Mouse (Mus musculus): ENCODE results near the gene Dlg2. TPM values are rescaled to one million over a fixed set of nuclear protein-coding genes. Genes with fewer than 3 reads are reported as not detected.

The Dlg2 gene
- polyA plus RNA-seq, 1 experiment = 38.6 TPM

DNA sequence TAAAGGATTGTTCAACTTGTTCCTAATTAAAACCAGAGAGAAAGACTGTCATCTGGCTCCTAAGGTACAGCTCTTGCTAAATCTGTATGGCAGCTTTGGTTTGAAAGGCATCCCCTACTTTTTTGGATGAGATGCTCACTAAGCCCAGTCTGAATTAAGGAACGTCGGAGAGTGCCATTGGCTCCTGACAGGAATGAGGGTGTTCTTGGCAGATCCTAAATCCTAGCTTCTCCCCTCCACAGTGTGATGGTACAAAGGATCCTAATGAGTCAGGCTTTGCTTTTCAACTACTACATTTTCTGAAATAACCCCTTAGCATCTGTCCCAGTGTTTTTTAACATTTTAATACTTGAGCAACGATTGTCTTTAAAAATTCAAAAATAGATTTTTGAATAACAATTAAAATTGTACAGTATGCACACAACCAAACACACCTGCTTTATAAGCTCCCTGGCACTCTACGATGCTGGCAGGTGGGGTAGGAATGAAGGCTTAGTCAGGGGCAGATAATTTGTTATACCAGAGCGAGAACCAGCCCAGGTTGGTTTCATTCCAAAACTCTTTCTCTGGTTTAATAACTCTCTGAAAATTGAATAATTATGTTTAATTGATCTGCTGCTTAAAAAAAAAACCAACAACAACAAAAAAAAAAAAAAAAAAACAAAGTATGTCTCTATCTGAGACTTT, 1527.4 kb downstream of the Dlg2 start:
- peak; percentile 31 for DNase-seq (ENCODE audit: low read depth)
- TF ChIP-seq POLR2A (IDR thresholded peaks at IDR 0.05; ENCODE audit: borderline replicate concordance, extremely low read depth, insufficient read depth, insufficient read length, poor library complexity, severe bottlenecking) (no peak), CTCF (IDR thresholded peaks at IDR 0.05; ENCODE audit: borderline replicate concordance, extremely low read depth, insufficient read depth, insufficient read length) (no peak)

DNA sequence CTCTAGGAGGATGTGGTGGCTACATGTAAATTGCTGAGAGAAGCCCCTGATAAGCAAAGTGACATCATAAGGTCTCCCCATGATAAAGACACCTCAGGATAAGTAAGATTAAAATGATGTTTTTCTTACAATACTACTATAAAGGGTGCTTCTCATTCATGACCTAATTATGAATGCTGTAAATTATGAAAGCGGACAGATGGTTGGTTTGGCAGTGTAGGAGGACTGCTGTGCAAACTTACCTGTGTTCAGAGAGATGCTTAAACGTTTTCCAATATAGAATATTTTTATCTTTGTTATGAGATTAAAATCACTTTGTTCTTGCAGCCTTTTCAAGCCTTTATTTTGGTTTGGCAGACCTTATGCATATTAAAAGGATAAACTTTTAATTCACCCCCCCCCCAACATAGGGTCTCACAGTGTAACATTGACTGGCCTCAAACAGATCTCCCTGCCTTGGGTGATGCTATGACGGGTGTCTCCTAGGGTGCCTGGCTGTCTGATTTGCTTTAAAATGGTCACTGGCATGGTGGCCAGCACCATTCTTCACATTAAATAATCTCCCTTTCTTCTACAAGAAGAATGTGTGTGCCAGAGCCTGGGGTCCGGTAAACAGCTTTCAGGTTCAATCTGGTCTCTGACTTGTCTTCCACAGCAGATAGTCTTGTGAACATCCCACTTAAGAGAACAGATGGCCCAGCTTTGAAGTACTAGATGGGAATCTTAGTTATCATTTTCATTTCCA, 1529.4 kb downstream of the Dlg2 start:
- DNase-seq (ENCODE audit: low read depth) = no peak
- TF ChIP-seq POLR2A (IDR thresholded peaks at IDR 0.05; ENCODE audit: borderline replicate concordance, extremely low read depth, insufficient read depth, insufficient read length, poor library complexity, severe bottlenecking) = no peak
- TF ChIP-seq CTCF (IDR thresholded peaks at IDR 0.05; ENCODE audit: borderline replicate concordance, extremely low read depth, insufficient read depth, insufficient read length) = no peak

DNA sequence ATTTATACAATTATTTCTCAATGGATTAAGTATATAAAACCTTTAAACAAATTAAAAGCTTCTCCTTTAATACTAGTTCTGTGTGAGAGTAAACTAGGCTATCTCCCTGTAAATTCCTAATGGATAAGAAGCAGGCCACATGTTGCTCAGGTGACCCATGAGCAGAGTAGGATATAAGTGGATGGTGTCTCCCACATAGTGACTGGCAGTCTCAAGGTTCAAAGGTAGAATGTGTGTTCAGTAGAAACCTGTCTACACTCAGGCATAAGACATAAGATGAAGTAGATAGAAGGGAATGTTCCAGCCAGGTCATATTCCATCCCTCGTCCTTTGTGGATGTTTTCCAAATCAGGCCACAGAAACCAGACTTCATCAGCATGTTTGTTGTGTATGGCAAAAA, 1532.2 kb downstream of the Dlg2 start:
- DNase-seq (ENCODE audit: low read depth) = no peak
- TF ChIP-seq CTCF (IDR thresholded peaks at IDR 0.05; ENCODE audit: borderline replicate concordance, extremely low read depth, insufficient read depth, insufficient read length) (no peak), POLR2A (IDR thresholded peaks at IDR 0.05; ENCODE audit: borderline replicate concordance, extremely low read depth, insufficient read depth, insufficient read length, poor library complexity, severe bottlenecking) (no peak)

DNA sequence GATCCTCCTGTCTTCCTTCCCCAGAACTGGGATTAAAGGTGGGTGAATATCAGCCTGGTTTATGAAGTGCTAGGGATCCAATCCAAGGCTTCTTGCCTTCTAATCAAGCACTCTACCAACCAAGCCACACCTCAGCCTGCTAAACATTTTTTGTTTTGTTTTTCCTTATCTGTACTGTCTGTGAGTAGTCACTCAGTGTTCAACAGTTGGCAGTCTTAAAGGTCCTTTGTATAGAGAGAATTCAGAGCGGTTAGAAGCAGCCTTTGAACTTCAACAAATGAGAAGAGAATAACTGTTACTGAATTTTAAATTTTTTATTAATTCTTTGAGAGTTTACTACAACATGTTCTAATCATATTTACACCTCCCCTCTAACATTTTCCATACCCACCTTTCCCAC, 1548.5 kb downstream of the Dlg2 start:
- TF ChIP-seq POLR2A (IDR thresholded peaks at IDR 0.05; ENCODE audit: borderline replicate concordance, extremely low read depth, insufficient read depth, insufficient read length, poor library complexity, severe bottlenecking) (no peak), CTCF (IDR thresholded peaks at IDR 0.05; ENCODE audit: borderline replicate concordance, extremely low read depth, insufficient read depth, insufficient read length) (no peak)
- no peak for DNase-seq (ENCODE audit: low read depth)

DNA sequence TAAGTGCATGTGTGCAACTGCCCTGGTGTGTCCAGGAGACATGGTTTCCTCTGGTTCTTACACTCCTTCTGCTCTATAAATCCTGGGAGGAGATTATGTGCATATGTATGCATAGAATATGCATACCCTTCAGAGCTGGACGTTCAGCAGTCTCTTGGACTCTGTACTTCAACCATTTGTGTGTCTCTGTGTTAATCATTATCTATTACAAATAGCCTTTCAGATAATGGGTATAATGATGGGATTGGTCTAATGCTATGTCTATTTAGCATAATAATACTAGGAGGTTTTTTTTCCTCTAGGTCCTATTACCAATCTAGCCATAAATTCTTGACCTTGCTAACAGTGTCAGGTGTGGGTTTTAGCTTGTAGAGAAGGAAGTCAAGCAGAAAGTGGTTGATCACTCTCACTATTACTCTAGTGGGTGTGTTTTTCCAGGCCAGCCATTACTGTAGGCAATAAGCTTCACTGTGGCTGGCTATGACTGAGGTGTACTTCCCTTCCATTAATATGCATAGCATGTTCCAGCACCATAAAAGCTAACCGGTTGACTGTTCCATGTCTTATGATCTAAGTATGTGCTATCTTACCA, 1549.1 kb downstream of the Dlg2 start:
- TF ChIP-seq POLR2A (IDR thresholded peaks at IDR 0.05; ENCODE audit: borderline replicate concordance, extremely low read depth, insufficient read depth, insufficient read length, poor library complexity, severe bottlenecking) (no peak), CTCF (IDR thresholded peaks at IDR 0.05; ENCODE audit: borderline replicate concordance, extremely low read depth, insufficient read depth, insufficient read length) (no peak)
- DNase-seq (ENCODE audit: low read depth) = no peak

DNA sequence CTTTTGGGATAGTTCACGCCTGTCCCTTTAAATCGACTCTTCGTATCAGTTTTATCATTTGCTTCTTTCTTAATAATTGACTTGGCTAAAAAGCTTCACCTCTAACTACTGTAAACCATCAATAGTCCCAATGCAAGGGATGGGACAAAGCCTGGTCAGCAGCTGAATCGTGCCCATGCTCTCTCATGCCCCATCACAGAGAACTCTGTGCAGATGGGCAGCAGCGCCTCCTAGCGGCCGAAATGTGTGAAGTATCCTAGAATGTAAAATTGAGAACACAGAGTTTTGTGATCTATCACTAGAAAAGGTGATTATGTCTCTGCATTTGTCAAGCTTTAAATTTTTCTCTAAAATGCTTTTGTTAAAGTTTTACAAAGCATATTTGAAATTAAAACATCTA, 1550.6 kb downstream of the Dlg2 start:
- peak; percentile 74 for DNase-seq (ENCODE audit: low read depth)
- TF ChIP-seq CTCF (IDR thresholded peaks at IDR 0.05; ENCODE audit: borderline replicate concordance, extremely low read depth, insufficient read depth, insufficient read length) (peak; percentile 81), POLR2A (IDR thresholded peaks at IDR 0.05; ENCODE audit: borderline replicate concordance, extremely low read depth, insufficient read depth, insufficient read length, poor library complexity, severe bottlenecking) (no peak)

DNA sequence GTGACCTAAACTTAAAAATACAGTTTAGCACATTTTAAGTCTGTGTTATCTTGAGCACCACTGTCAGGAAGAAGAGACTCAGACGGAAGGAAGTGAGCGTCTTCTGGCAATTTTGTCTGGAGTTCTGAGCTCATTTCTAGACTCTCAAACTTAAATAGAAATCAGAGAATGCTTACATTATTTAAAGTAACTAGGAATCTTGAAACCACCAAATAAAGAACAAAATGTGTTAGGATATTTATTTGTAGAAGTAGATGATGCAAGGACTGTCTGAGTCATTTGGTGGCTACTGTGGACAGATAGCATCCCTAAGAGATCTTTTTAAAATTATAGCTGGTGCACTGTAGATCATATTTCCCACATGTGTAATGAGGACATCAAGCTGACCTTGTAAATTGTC, 1557.8 kb downstream of the Dlg2 start:
- no peak for DNase-seq (ENCODE audit: low read depth)
- no peak for TF ChIP-seq CTCF (IDR thresholded peaks at IDR 0.05; ENCODE audit: borderline replicate concordance, extremely low read depth, insufficient read depth, insufficient read length)
- TF ChIP-seq POLR2A (IDR thresholded peaks at IDR 0.05; ENCODE audit: borderline replicate concordance, extremely low read depth, insufficient read depth, insufficient read length, poor library complexity, severe bottlenecking) = no peak

DNA sequence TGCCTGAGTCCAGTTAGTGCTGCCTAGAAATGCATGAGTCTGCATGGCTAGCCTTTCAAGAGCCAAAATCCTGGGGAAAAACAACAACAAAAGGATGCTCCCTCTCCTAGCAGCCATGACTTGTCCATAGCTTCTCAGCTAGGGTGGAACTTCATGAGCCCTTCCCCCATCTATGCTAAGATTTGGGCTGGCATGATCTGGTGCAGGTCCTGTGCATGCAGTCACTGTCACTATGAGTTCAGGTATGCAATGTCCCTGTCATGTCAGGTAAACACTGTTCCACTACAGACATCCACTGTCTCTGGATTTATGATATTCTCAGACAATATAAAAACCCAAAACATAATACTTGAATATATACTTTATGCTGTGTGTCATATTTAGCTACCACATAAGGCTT, 1563.7 kb downstream of the Dlg2 start:
- no peak for TF ChIP-seq CTCF (IDR thresholded peaks at IDR 0.05; ENCODE audit: borderline replicate concordance, extremely low read depth, insufficient read depth, insufficient read length)
- TF ChIP-seq POLR2A (IDR thresholded peaks at IDR 0.05; ENCODE audit: borderline replicate concordance, extremely low read depth, insufficient read depth, insufficient read length, poor library complexity, severe bottlenecking) = no peak
- no peak for DNase-seq (ENCODE audit: low read depth)

DNA sequence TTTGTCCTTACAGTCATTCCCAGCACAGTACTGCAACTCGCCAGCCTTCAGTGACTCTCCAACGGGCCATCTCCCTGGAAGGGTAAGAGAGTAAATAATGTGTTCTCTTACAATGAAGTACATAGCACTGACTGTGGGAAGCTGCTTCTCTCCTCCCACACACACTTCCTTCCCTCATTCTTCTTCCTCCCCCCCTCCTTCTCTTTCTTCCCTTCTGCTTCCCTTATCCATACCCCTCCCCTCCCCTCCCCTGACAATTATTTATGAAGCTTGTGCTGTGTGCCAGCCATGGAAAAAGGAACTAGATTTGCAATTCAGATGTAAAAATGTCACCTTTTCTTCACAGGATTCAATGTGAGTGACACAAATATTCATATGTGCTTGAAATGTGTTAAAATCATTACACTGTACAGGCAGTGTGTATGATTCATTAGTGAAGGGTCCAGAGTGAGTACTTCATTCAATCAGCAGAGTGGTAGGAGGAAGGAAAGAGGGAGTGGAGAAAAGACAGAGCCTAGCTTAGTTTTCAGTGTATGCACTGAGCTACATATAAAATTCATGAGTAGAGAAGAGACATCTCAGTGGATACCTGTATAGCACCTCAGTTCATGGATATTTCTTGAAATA, 1564.4 kb downstream of the Dlg2 start:
- peak; percentile 87 for DNase-seq (ENCODE audit: low read depth)
- no peak for TF ChIP-seq POLR2A (IDR thresholded peaks at IDR 0.05; ENCODE audit: borderline replicate concordance, extremely low read depth, insufficient read depth, insufficient read length, poor library complexity, severe bottlenecking)
- no peak for TF ChIP-seq CTCF (IDR thresholded peaks at IDR 0.05; ENCODE audit: borderline replicate concordance, extremely low read depth, insufficient read depth, insufficient read length)

DNA sequence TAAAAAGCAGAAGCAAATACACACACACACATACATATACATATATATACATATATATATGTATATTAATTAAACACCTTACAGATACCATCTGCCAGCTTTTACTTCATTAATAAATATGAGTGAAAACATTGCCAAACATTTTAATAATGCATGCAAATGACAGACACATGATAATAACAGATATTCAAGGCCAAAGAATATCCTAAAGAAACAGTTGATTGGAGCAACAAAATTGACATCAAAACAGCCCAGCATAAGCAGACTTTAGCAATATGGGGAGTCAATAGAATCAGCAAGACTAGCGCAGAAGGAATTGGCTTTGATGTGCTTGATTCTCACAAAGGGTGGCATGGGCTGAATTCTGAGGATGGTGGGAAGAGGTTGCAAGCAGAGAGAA, 1568.5 kb downstream of the Dlg2 start:
- TF ChIP-seq CTCF (IDR thresholded peaks at IDR 0.05; ENCODE audit: borderline replicate concordance, extremely low read depth, insufficient read depth, insufficient read length) = no peak
- no peak for TF ChIP-seq POLR2A (IDR thresholded peaks at IDR 0.05; ENCODE audit: borderline replicate concordance, extremely low read depth, insufficient read depth, insufficient read length, poor library complexity, severe bottlenecking)
- peak; percentile 55 for DNase-seq (ENCODE audit: low read depth)

DNA sequence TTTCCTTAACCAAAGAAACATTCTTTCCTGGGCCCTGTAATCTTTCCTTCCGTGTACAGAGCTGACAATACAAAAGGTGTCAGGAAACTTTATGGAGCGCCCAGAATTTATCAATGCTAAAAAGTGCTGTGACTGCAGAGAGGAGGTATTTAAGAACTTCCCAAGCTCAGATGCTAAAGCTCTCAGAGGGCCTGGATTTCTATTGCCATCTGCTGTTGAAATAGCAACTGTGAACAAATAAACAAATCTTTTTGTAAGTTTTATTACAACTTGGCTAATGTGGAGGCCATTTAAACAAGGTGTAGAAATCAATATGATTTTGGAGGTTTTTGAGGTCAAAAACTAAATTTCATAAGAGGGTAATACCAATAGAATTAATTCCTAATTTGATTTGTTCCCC, 1570.8 kb downstream of the Dlg2 start:
- DNase-seq (ENCODE audit: low read depth) = peak; percentile 38
- TF ChIP-seq CTCF (IDR thresholded peaks at IDR 0.05; ENCODE audit: borderline replicate concordance, extremely low read depth, insufficient read depth, insufficient read length) (no peak), POLR2A (IDR thresholded peaks at IDR 0.05; ENCODE audit: borderline replicate concordance, extremely low read depth, insufficient read depth, insufficient read length, poor library complexity, severe bottlenecking) (no peak)

All from brain, embryonic 14.5 days (tissue).